Mouse (Mus musculus) kidney, adult 10 weeks (tissue): Measurements from ENCODE around the gene Gltpd2. TPM values are rescaled to one million over a fixed set of nuclear protein-coding genes. Genes with fewer than 3 reads are reported as not detected.

Experiments
- polyA plus RNA-seq: library from polyadenylated mRNA; stranded (reverse); fragments of 350-450 nt; fragmentation: Illumina TruSeq; extraction: RNeasy Lipid Tissue Mini Kit (QIAGEN cat#74804); gene quantifications from one replicate; pipeline ENCODE4 v1.2.3, GENCODE M21; 2014; ENCODE audit warnings: low read depth, low replicate concordance

The Gltpd2 gene
- not detected for polyA plus RNA-seq

DNA sequence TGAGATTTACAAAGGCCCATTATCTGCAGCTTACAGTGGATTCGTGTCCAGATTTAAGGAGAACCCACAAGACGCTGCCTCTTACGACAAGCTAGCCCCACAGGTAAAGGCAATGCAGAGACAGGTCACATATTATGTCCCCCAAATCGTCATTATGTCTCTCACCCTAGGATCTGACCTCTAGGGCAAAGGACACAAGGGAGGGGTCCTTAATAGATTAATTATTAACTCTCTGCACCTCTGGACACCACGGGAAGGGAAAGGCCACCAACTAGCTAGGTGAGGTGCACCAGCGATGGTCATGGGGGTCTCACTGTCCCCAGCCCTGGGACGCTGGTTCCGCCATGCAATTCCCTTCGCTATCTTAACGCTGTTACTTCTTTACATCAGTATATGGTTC, at the start of gene Gltpd2:
Gene Gltpd2 (plus strand): TSS at position 274 of the 400 bp plus-strand sequence.

DNA sequence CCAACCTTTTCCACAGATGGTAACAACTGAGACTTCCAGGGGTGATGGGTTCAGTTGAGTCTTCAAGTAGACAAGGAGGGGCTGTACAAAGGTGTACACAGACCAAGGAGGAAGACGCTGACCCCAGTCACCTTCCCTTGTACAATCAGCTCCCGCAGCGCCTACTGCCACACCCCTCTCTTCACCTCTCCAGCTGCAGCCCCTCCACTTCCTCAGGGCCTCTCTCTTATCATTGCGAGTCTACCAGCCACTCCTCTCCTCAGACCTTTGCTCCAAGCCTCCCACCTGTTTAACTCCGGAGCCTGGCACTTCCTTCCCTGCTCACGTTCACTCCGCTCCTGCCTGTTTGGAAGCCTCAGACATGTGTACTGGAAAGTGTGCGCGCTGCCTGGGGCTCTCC, 14.0 kb upstream of the Gltpd2 start, which contains the start of gene Tm4sf5:
Gene Tm4sf5 (plus strand): TSS at position 275 of the 400 bp plus-strand sequence.

DNA sequence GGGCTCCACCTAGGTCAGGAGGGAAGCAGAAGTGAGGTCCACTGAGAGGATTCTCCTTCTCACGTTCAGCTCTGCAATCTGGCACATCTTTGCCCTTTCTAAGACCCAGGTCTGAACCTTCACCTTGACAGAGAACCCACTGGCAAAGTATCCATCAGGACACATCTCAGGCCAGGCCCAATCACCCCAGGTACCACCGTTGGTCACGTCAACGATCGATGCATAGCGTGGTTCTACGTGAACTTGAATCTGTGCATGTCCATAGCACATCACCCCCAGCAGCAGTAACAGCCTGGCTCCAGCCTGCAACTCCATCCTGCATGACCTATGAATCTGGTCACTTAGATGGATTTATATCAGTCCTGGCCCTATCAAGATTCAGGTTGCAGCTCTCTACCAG, 4.7 kb upstream of the Gltpd2 start, which contains the start of gene Vmo1:
Gene Vmo1 (minus strand): TSS at position 329 of the 400 bp plus-strand sequence.

DNA sequence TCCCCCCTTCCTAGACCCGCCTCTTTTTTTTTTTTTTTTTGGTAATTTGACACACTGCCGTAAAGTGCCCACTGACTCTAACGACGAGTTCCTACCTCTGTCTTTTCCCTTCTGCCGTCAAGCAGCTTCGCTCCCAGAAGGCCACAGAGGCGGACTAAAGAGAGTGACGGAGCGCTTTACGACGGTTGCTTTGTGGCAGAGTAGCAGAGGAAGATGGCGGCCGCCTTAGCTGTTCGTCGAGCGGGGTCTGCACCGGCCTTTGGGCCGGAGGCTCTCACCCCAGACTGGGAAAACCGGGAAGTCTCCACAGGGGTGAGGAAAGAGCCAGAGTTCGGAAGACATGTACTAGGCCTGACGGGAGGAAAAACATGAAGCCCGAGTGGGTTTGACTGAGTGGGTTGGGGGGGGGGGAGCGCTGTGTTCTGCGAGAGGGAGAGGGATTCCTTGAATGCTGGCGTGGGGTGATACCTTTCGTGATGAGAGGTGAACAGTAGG, 6.2 kb downstream of the Gltpd2 start, which contains the start of gene Psmb6:
Gene Psmb6 (plus strand): TSS at position 184 of the 495 bp plus-strand sequence.

DNA sequence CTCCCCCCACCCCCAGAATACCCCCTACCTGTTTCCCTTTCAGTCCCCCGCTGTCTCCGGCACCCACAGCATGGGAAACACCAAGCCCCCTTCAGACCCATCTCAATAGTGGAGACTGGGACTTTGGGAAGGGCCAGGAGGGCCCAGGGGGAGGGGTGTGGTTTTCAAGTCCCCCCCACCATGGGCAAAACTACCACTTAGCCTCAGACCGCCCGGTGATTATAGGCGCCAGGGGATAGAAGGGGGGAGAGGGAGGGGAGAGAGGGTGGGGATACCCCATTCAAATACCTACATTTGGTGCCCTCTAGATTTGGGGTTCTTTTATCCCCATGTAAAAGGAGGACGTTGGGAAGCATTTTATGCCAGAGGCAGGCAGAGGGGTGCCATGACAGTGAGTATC, 13.8 kb downstream of the Gltpd2 start, which contains the start of gene Gm40193:
Gene Gm40193 (minus strand): TSS at position 101 of the 400 bp plus-strand sequence.

DNA sequence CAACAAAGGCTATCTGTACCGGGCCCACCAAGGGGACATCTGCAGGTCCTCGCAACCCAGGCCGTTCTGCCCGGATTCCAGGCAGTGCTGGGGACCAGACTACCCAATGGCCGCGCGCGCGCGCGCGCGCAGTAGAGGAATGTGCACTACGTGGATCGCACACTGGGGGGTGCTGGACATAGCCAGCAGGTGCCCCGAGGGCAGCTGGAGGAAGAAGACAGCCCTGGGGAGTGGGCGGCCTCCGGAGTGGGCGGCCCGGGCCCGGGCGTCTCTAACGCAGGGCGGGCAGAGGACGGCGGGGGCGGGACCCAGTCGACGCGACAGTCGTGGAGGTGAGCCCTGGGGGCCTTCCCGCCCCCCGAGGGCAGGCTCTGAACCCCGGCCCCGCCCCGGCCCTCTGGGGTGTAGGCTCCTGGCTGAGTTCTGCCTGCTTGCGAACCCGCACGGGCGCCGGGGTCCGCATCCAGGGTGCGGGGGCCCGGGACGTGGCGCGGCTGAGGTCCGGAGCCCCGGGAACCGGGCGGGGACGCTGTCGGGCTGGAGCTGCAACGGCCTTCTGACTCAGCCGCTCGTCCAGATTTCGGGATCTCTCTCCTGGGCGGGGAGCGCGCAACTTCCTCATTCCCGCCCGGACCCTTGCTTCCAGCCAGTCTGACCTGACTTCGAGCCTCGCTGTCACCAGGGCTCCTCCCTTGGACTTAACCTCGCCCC, 21.0 kb downstream of the Gltpd2 start, which contains the start of gene Pld2:
Gene Pld2 (plus strand): TSS at position 188 of the 711 bp plus-strand sequence.

DNA sequence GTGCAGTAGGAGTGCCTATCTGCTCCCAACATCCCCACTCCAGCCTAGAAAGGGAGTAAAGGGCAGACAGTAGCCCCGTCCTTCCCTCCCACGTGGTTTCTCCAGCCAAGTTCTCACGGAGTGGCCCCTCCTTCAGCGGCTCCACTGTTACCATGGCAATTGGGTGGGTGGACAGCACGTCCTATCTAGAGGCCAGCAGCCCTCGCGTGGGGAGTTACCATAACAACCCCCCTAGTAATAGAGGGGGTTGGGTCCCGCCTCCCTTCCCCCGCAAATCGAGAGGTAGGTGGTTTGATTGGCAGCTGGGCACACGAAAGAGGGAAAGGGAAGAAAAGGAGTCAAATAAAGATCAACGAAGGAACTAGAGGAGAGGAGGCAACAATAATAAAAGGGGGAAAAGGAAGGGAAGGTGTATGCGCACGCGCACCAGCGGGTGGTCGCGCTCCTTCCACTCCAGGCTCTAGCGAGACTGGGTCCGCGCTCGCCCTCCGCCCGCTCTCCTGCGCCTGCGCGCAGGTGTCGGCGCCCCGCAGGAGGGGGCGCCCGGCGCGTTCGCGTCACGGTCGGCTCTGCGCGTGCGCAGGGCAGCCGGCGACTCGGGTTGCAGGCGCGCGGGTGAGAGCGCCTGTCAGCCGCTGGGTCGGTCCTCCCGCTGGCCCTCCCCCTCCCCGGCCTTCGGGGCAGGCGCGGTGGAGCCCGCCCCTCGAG, 43.4 kb downstream of the Gltpd2 start, which contains the start of gene Mink1:
Gene Mink1 (plus strand): TSS at position 595 of the 708 bp plus-strand sequence.

Other genes with a start within 250 kb of the Gltpd2 start
- gene Alox12e, start 196.6 kb upstream of the Gltpd2 start, polyA plus RNA-seq: not detected
- not detected for gene Alox15, start 167.2 kb upstream of the Gltpd2 start, polyA plus RNA-seq
- gene Pelp1, start 109.2 kb upstream of the Gltpd2 start, polyA plus RNA-seq: 3.9 TPM
- 1.1 TPM for gene Arrb2, start 86.6 kb upstream of the Gltpd2 start, polyA plus RNA-seq
- gene Med11, start 67.3 kb upstream of the Gltpd2 start, polyA plus RNA-seq: 7.0 TPM
- 0.77 TPM for gene Zmynd15, start 59.8 kb upstream of the Gltpd2 start, polyA plus RNA-seq
- gene Cxcl16, start 59.2 kb upstream of the Gltpd2 start, polyA plus RNA-seq: 26.7 TPM
- not detected for gene Tm4sf5, start 14.0 kb upstream of the Gltpd2 start, polyA plus RNA-seq
- not detected for gene Vmo1, start 4.6 kb upstream of the Gltpd2 start, polyA plus RNA-seq
- 19.2 TPM for gene Psmb6, start 6.2 kb downstream of the Gltpd2 start, polyA plus RNA-seq
- not detected for gene Gm40193, start 13.7 kb downstream of the Gltpd2 start, polyA plus RNA-seq
- 0.89 TPM for gene Pld2, start 20.9 kb downstream of the Gltpd2 start, polyA plus RNA-seq
- 4.5 TPM for gene Mink1, start 43.7 kb downstream of the Gltpd2 start, polyA plus RNA-seq
- gene 4930544D05Rik, start 96.7 kb downstream of the Gltpd2 start, polyA plus RNA-seq: not detected
- gene Chrne, start 100.0 kb downstream of the Gltpd2 start, polyA plus RNA-seq: not detected
- not detected for gene Gp1ba, start 119.9 kb downstream of the Gltpd2 start, polyA plus RNA-seq
- gene Rnf167, start 128.0 kb downstream of the Gltpd2 start, polyA plus RNA-seq: 29.6 TPM
- 60.0 TPM for gene Slc25a11, start 128.3 kb downstream of the Gltpd2 start, polyA plus RNA-seq
- gene Pfn1, start 135.4 kb downstream of the Gltpd2 start, polyA plus RNA-seq: 46.9 TPM
- 1.1 TPM for gene Eno3, start 138.0 kb downstream of the Gltpd2 start, polyA plus RNA-seq
- gene Spag7, start 150.2 kb downstream of the Gltpd2 start, polyA plus RNA-seq: 30.8 TPM
- gene Camta2, start 168.9 kb downstream of the Gltpd2 start, polyA plus RNA-seq: 0.69 TPM
- gene Inca1, start 181.0 kb downstream of the Gltpd2 start, polyA plus RNA-seq: 1.6 TPM
- 13.8 TPM for gene Kif1c, start 181.4 kb downstream of the Gltpd2 start, polyA plus RNA-seq
- gene Zfp3, start 245.0 kb downstream of the Gltpd2 start, polyA plus RNA-seq: 3.5 TPM